Mouse (Mus musculus): ENCODE measurements around the gene St6galnac3. TPM values are rescaled to one million over a fixed set of nuclear protein-coding genes. Genes with fewer than 3 reads are reported as not detected.

St6galnac3 gene
- polyA plus RNA-seq, 1 experiment, result not detected

DNA sequence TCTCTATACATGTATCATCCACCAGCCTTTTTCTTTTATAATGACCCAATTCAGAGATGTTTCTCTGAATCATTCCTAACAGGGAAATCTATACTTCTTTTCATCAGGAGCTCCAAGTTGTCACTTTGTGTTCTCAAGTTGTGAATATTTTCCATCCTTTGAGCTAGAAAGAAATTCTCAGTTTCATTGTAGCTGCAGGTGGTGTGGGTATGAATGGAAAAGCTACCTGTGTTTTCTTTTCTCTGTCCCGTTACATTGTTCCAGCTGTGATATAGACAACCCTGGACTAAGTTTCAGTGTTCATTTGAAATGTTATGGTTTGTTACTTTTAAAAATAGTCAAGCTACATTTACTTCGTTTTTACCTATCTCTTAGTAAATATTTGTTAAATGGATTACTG lies 534.2 kb downstream of the St6galnac3 start:
- Histone ChIP-seq H3K27ac (ENCODE audit: insufficient read depth, low read depth, low read length) (no peak overlapping the region), H3K4me3 (ENCODE audit: insufficient read depth, low read length) (no peak overlapping the region), H3K4me1 (ENCODE audit: control insufficient read depth, insufficient read depth, low read length) (no peaks in the 10 kb centered on the region)
- TF ChIP-seq CTCF (IDR thresholded peaks at IDR 0.05; ENCODE audit: low read depth, low read length) (no peak), POLR2A (IDR thresholded peaks at IDR 0.05; ENCODE audit: borderline replicate concordance, low read depth, low read length) (no peak)

DNA sequence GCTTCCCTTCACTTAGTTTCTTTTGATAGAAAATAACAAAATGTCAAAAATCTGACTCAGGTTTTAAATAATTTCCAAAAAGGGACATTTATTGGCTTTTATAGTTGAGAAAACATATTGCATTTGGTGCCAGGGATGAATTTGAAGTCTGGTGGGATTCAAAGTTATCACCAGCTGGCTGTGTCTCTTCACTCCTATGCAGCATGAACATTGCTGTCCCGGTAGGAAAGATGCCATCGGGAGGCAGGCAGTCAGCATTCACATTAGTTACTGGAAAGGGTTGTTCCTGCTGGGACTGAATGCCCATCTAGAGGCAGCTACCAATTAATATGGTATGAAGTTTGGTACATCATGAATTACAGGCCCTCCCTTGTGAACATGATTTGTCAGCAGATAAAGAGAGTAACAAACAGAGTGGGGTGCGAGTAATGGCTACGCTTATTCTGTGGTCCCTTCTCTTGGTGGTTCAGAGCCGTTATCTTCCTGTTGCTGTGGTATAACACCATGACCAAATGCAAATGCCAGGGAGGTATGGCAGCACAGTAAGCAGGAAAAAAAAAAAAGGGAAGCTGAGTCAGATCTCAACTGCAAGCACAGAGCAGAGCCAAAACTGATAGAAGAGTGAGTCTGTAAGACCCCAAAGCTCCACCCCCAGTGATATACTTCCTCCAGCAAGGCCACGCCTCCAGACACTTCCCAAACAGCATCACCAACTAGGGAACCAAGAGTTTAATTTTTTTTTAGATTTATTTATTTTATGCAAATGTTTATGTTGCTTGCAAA lies 535.1 kb downstream of the St6galnac3 start:
- no peak overlapping the region for H3K27ac ChIP-seq (ENCODE audit: insufficient read depth, low read depth, low read length)
- no peaks in the 10 kb centered on the region for H3K4me1 ChIP-seq (ENCODE audit: control insufficient read depth, insufficient read depth, low read length)
- no peak overlapping the region for H3K4me3 ChIP-seq (ENCODE audit: insufficient read depth, low read length)
- TF ChIP-seq POLR2A (IDR thresholded peaks at IDR 0.05; ENCODE audit: borderline replicate concordance, low read depth, low read length), result no peak

DNA sequence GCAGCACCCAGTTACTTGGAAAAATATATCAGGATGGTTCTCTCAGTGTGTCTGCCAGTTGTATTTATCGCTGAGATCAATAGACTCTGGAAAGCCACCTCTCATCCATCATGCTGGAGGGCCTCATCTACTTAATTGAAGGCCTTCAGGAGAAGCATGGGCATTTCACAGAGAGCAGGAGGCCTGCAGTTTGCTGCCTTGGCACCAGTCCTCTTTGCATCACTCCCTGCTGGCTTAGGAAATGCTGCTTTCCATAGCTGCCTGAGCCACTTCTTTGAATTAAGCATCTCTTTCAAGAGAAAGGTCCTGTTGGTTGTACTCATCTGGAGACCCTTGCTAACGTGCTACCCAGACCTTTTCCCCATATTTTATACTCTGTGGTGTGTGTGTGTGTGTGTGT lies 536.8 kb downstream of the St6galnac3 start:
- TF ChIP-seq CTCF (IDR thresholded peaks at IDR 0.05; ENCODE audit: low read depth, low read length), result no peak
- H3K4me1 ChIP-seq (ENCODE audit: control insufficient read depth, insufficient read depth, low read length), result no peaks in the 10 kb centered on the region
- H3K27ac ChIP-seq (ENCODE audit: insufficient read depth, low read depth, low read length), result no peak overlapping the region
- no peak overlapping the region for H3K4me3 ChIP-seq (ENCODE audit: insufficient read depth, low read length)

- H3K27ac ChIP-seq (ENCODE audit: insufficient read depth, low read depth, low read length), result no peak overlapping the region
- H3K4me3 ChIP-seq (ENCODE audit: insufficient read depth, low read length), result no peak overlapping the region
- no peaks in the 10 kb centered on the region for H3K4me1 ChIP-seq (ENCODE audit: control insufficient read depth, insufficient read depth, low read length)
- TF ChIP-seq CTCF (IDR thresholded peaks at IDR 0.05; ENCODE audit: low read depth, low read length), result no peak
- TF ChIP-seq POLR2A (IDR thresholded peaks at IDR 0.05; ENCODE audit: borderline replicate concordance, low read depth, low read length), result no peak
Measured at GRCm38 (mm10) chr3:153185117-153185516, 539.9 kb downstream of the St6galnac3 start.

DNA sequence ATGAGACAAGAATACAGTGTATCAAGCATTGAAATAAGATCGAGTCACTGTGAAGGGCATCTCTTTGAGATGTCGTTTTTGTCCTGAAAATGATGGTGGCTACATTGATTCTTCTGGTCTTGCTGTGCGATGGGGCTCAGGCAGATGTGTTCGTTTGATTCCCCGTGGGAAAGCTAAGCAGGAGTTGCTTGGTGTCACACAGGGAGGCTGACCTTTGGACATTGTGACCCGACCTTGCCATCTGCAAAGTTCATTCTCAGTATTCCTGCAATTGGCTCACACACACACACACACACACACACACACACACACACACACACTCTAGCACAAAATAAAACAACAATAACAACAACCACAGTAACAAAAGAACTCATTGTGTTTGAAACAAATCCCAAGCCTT lies 543.7 kb downstream of the St6galnac3 start:
- TF ChIP-seq CTCF (IDR thresholded peaks at IDR 0.05; ENCODE audit: low read depth, low read length) (no peak), POLR2A (IDR thresholded peaks at IDR 0.05; ENCODE audit: borderline replicate concordance, low read depth, low read length) (no peak)
- H3K27ac ChIP-seq (ENCODE audit: insufficient read depth, low read depth, low read length), result no peak overlapping the region
- H3K4me3 ChIP-seq (ENCODE audit: insufficient read depth, low read length), result no peak overlapping the region
- no peaks in the 10 kb centered on the region for H3K4me1 ChIP-seq (ENCODE audit: control insufficient read depth, insufficient read depth, low read length)

GRCm38 (mm10) chr3:153176749-153177148 lies 548.2 kb downstream of the St6galnac3 start:
- Histone ChIP-seq H3K4me1 (ENCODE audit: control insufficient read depth, insufficient read depth, low read length) (no peaks in the 10 kb centered on the region), H3K4me3 (ENCODE audit: insufficient read depth, low read length) (no peak overlapping the region), H3K27ac (ENCODE audit: insufficient read depth, low read depth, low read length) (no peak overlapping the region)
- TF ChIP-seq POLR2A (IDR thresholded peaks at IDR 0.05; ENCODE audit: borderline replicate concordance, low read depth, low read length), result no peak

DNA sequence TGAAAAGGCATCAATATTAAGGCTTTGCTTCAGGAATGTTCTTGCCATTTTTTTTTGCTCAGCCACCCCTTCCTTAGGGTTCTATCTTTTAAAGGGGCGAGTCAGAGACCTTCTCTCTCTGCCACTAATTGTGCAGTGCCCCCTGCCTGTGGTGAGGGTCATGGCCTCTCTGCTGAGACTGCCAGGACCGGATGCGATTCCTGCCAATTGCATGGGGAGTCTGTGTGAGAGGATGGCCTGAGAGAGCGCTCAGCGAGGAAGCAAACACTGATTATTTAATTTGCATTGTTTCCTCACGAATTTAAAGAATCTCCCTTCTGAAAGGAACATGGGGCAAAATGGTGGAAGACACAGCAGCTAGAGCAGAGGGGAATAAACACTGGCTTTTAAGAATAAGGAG lies 548.6 kb downstream of the St6galnac3 start:
- H3K4me1 ChIP-seq (ENCODE audit: control insufficient read depth, insufficient read depth, low read length), result no peaks in the 10 kb centered on the region
- H3K27ac ChIP-seq (ENCODE audit: insufficient read depth, low read depth, low read length), result no peak overlapping the region
- TF ChIP-seq CTCF (IDR thresholded peaks at IDR 0.05; ENCODE audit: low read depth, low read length), result no peak
- no peak for TF ChIP-seq POLR2A (IDR thresholded peaks at IDR 0.05; ENCODE audit: borderline replicate concordance, low read depth, low read length)
- no peak overlapping the region for H3K4me3 ChIP-seq (ENCODE audit: insufficient read depth, low read length)

DNA sequence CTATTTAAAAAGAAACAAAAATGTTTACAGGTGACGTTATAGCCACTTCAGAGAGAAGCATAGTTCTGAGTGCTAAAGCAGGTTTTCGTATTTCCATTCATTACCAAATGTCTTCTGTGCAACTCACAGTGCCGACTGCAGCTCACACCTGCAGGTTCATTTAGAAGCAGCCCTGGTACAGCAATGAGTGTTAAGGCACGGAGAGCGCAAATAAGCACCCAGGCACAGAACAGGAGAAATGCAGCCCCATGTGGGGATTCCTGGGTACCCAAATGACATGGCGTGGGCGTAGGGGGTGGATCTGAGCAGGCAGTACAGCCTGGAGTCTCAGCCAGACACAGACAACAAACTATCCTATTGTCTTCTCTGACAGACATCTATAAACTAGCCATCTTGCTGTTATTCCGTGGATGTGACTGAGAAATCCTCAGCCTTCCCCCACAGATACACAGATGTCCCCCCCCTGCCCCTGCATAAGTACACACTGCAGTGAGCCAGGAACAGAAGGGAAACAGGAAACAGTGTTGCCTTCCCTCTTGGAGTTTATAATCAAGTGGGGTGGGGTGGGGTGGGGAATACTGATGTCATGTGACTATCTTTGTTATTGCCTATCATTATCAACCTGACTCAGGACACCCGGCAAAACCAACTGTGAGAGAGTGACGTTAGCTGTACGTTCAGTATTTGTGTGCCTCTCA lies 550.5 kb downstream of the St6galnac3 start:
- H3K27ac ChIP-seq (ENCODE audit: insufficient read depth, low read depth, low read length), result no peak overlapping the region
- H3K4me1 ChIP-seq (ENCODE audit: control insufficient read depth, insufficient read depth, low read length), result no peaks in the 10 kb centered on the region
- TF ChIP-seq CTCF (IDR thresholded peaks at IDR 0.05; ENCODE audit: low read depth, low read length), result no peak
- TF ChIP-seq POLR2A (IDR thresholded peaks at IDR 0.05; ENCODE audit: borderline replicate concordance, low read depth, low read length), result no peak
- no peak overlapping the region for H3K4me3 ChIP-seq (ENCODE audit: insufficient read depth, low read length)

GRCm38 (mm10) chr3:153173567-153173966 lies 551.4 kb downstream of the St6galnac3 start:
- TF ChIP-seq CTCF (IDR thresholded peaks at IDR 0.05; ENCODE audit: low read depth, low read length), result no peak
- no peak for TF ChIP-seq POLR2A (IDR thresholded peaks at IDR 0.05; ENCODE audit: borderline replicate concordance, low read depth, low read length)
- Histone ChIP-seq H3K27ac (ENCODE audit: insufficient read depth, low read depth, low read length) (no peak overlapping the region), H3K4me1 (ENCODE audit: control insufficient read depth, insufficient read depth, low read length) (no peaks in the 10 kb centered on the region), H3K4me3 (ENCODE audit: insufficient read depth, low read length) (no peak overlapping the region)

- TF ChIP-seq CTCF (IDR thresholded peaks at IDR 0.05; ENCODE audit: low read depth, low read length) (no peak), POLR2A (IDR thresholded peaks at IDR 0.05; ENCODE audit: borderline replicate concordance, low read depth, low read length) (no peak)
- H3K4me1 ChIP-seq (ENCODE audit: control insufficient read depth, insufficient read depth, low read length), result no peaks in the 10 kb centered on the region
- H3K4me3 ChIP-seq (ENCODE audit: insufficient read depth, low read length), result no peak overlapping the region
- no peak overlapping the region for H3K27ac ChIP-seq (ENCODE audit: insufficient read depth, low read depth, low read length)
Measured at GRCm38 (mm10) chr3:153170146-153170545, 554.8 kb downstream of the St6galnac3 start.
